Mouse (Mus musculus): ENCODE results near the gene Kmt5b. TPM values are rescaled to one million over a fixed set of nuclear protein-coding genes. Genes with fewer than 3 reads are reported as not detected.

The Kmt5b gene
- total RNA-seq, 1 experiment, result 27.2 TPM

- H3K9me3 ChIP-seq (ENCODE audit: control insufficient read depth, insufficient read depth, low read depth, low read length), result no peaks in the 10 kb centered on the region
- no peaks in the 10 kb centered on the region for H3K36me3 ChIP-seq (ENCODE audit: control insufficient read depth, insufficient read depth, low read length, poor library complexity, severe bottlenecking)
- no peak overlapping the region for H3K9ac ChIP-seq (ENCODE audit: insufficient read depth, low read depth, low read length, poor library complexity, severe bottlenecking)
- in situ Hi-C loops (cut with MboI; ENCODE audit: low sequenced_read_pairs in 2 of 2, unreplicated experiment in 2 of 2), result no loop called here
- no peak for TF ChIP-seq HCFC1 (IDR thresholded peaks at IDR 0.05; ENCODE audit: borderline replicate concordance, insufficient read depth, low read length)
- no peak for TF ChIP-seq ZC3H11A (IDR thresholded peaks at IDR 0.05; ENCODE audit: borderline replicate concordance, low read depth, low read length)
- TF ChIP-seq MAFK (IDR thresholded peaks at IDR 0.05; ENCODE audit: insufficient read depth, low read depth, low read length), result no peak
- TF ChIP-seq CHD2 (IDR thresholded peaks at IDR 0.05; ENCODE audit: low read depth, low read length), result no peak
- TF ChIP-seq ZNF384 (IDR thresholded peaks at IDR 0.05; ENCODE audit: low read depth, low read length), result no peak
- peaks cover 2 to 26% of the 10 kb centered on the region in 2 experiments; a peak in 3 of 4 replicates for H3K4me1 ChIP-seq (ENCODE audit: control insufficient read depth in 2 of 2, insufficient read depth in 2 of 2, low read length in 2 of 2, poor library complexity in 1 of 2)
- H3K27ac ChIP-seq (ENCODE audit: insufficient read depth, low read depth, low read length, poor library complexity, severe bottlenecking), result no peak overlapping the region
- H3K4me3 ChIP-seq (ENCODE audit: insufficient read depth in 1 of 2, low read depth in 1 of 2, low read length in 2 of 2, poor library complexity in 1 of 2, severe bottlenecking in 1 of 2), result no peak overlapping the region
- DNase-seq (ENCODE audit: low read depth, low spot score), result no peak
Observed at GRCm38 (mm10) chr19:3850076-3850475, 82.9 kb downstream of the Kmt5b start.

DNA sequence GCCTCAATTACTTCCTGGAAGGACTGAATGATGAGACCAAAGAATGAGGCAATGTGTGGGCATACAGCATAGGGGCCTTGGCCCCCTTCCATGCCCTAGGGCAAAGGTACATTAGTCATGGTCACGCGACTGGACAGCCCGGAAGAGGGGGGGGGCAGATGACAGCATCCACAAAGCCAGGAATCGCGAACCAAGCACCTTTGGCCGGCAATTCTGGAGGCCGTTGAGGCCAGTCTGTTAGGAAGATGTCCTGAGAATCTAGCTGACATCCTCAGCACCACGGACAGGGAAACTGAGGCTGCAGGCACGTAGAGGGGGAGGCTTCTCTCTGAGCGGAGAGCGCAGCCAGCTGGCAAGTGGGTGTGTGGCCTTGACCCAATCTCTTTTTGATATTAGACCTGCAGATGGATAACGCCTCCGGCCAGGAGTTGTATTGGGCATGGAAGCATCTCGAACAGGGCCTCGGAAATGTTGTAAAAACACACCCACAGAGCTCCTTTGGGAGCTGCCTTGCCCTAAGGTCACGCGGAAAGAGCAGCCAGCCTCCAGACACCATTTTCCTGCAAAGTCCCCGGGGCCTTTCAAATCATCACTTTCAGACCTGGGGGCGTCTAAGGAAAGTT, 83.7 kb downstream of the Kmt5b start:
- H3K27ac ChIP-seq (ENCODE audit: insufficient read depth, low read depth, low read length, poor library complexity, severe bottlenecking), result 0 out of 2 replicates have a peak overlapping the region, but pooled peaks have one; percentile 10
- H3K4me3 ChIP-seq (ENCODE audit: insufficient read depth in 1 of 2, low read depth in 1 of 2, low read length in 2 of 2, poor library complexity in 1 of 2, severe bottlenecking in 1 of 2), result peak overlapping the region; percentile 49 to 90
- in situ Hi-C loops (cut with MboI; ENCODE audit: low sequenced_read_pairs in 2 of 2, unreplicated experiment in 2 of 2), result no loop called here
- peak overlapping the region; percentile 34; the same call in 1 of the 2 replicates for H3K9ac ChIP-seq (ENCODE audit: insufficient read depth, low read depth, low read length, poor library complexity, severe bottlenecking)
- TF ChIP-seq ZC3H11A (IDR thresholded peaks at IDR 0.05; ENCODE audit: borderline replicate concordance, low read depth, low read length), result peak; percentile 16; the same call in 1 of the 2 replicates
- no peak for TF ChIP-seq MAFK (IDR thresholded peaks at IDR 0.05; ENCODE audit: insufficient read depth, low read depth, low read length)
- no peaks in the 10 kb centered on the region for H3K36me3 ChIP-seq (ENCODE audit: control insufficient read depth, insufficient read depth, low read length, poor library complexity, severe bottlenecking)
- H3K9me3 ChIP-seq (ENCODE audit: control insufficient read depth, insufficient read depth, low read depth, low read length), result no peaks in the 10 kb centered on the region
- DNase-seq (ENCODE audit: low read depth, low spot score), result peak; percentile 54
- peaks cover 4 to 21% of the 10 kb centered on the region in 2 experiments; a peak in 2 of 4 replicates for H3K4me1 ChIP-seq (ENCODE audit: control insufficient read depth in 2 of 2, insufficient read depth in 2 of 2, low read length in 2 of 2, poor library complexity in 1 of 2)

DNA sequence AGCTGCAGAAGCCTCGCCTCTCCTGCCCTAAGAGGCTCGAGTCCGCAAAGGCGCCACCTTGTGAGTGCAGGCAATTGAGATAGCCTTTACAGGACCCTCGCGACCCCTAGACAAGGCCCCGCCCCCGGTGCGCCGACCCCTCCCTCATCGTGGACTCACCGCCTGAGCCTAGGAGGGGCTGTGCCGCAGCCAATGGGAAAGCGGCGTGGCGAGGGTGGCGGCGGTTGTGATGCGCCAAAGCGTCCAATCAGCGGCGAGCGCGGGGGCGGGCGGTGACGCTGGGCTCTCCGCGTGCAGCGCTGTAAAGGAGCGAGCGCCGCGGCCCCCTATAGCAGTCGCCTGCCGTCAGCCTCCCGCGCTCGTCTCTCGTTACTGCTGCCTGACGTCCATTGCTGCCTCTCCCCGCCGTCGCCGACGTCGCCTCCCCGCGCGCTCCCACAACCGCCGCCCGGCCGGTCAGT, 84.3 kb downstream of the Kmt5b start, which contains the start of gene Chka:
Gene Chka (plus strand): TSS at position 272 of the 461 bp plus-strand sequence.
- peak; percentile 97 for DNase-seq (ENCODE audit: low read depth, low spot score)
- Histone ChIP-seq H3K4me1 (ENCODE audit: control insufficient read depth in 2 of 2, insufficient read depth in 2 of 2, low read length in 2 of 2, poor library complexity in 1 of 2) (peaks cover 4 to 20% of the 10 kb centered on the region in 2 experiments; a peak in 2 of 4 replicates), H3K9me3 (ENCODE audit: control insufficient read depth, insufficient read depth, low read depth, low read length) (no peaks in the 10 kb centered on the region), H3K4me3 (ENCODE audit: insufficient read depth in 1 of 2, low read depth in 1 of 2, low read length in 2 of 2, poor library complexity in 1 of 2, severe bottlenecking in 1 of 2) (peak within 1 kb of the TSS; percentile 90), H3K27ac (ENCODE audit: insufficient read depth, low read depth, low read length, poor library complexity, severe bottlenecking) (peak within 1 kb of the TSS; percentile 89), H3K36me3 (ENCODE audit: control insufficient read depth, insufficient read depth, low read length, poor library complexity, severe bottlenecking) (no peaks in the 10 kb centered on the region), H3K9ac (ENCODE audit: insufficient read depth, low read depth, low read length, poor library complexity, severe bottlenecking) (peak within 1 kb of the TSS; percentile 95)
- TF ChIP-seq HCFC1 (IDR thresholded peaks at IDR 0.05; ENCODE audit: borderline replicate concordance, insufficient read depth, low read length) (peak; percentile 59; the same call in 1 of the 2 replicates), ZNF384 (IDR thresholded peaks at IDR 0.05; ENCODE audit: low read depth, low read length) (no peak)
- in situ Hi-C loops (cut with MboI; ENCODE audit: low sequenced_read_pairs in 2 of 2, unreplicated experiment in 2 of 2), result no loop called here

GRCm38 (mm10) chr19:3851979-3852681, 84.9 kb downstream of the Kmt5b start:
- DNase-seq (ENCODE audit: low read depth, low spot score), result peak; percentile 17
- peak overlapping the region; percentile 95 for H3K9ac ChIP-seq (ENCODE audit: insufficient read depth, low read depth, low read length, poor library complexity, severe bottlenecking)
- peak overlapping the region; percentile 89 for H3K27ac ChIP-seq (ENCODE audit: insufficient read depth, low read depth, low read length, poor library complexity, severe bottlenecking)
- in situ Hi-C loops (cut with MboI; ENCODE audit: low sequenced_read_pairs in 2 of 2, unreplicated experiment in 2 of 2), result no loop called here
- H3K4me1 ChIP-seq (ENCODE audit: control insufficient read depth in 2 of 2, insufficient read depth in 2 of 2, low read length in 2 of 2, poor library complexity in 1 of 2), result peaks cover 4 to 16% of the 10 kb centered on the region in 2 experiments; a peak in 2 of 4 replicates
- H3K4me3 ChIP-seq (ENCODE audit: insufficient read depth in 1 of 2, low read depth in 1 of 2, low read length in 2 of 2, poor library complexity in 1 of 2, severe bottlenecking in 1 of 2), result peak overlapping the region; percentile 90
- H3K36me3 ChIP-seq (ENCODE audit: control insufficient read depth, insufficient read depth, low read length, poor library complexity, severe bottlenecking), result no peaks in the 10 kb centered on the region
- no peaks in the 10 kb centered on the region for H3K9me3 ChIP-seq (ENCODE audit: control insufficient read depth, insufficient read depth, low read depth, low read length)
- TF ChIP-seq ZC3H11A (IDR thresholded peaks at IDR 0.05; ENCODE audit: borderline replicate concordance, low read depth, low read length), result no peak
- TF ChIP-seq HCFC1 (IDR thresholded peaks at IDR 0.05; ENCODE audit: borderline replicate concordance, insufficient read depth, low read length), result no peak
- TF ChIP-seq MAFK (IDR thresholded peaks at IDR 0.05; ENCODE audit: insufficient read depth, low read depth, low read length), result no peak
